15 mouse cellular contexts compared by ENCODE assay signal in genomic region chr12:117263081-117263480, GRCm38 (mm10).
DNase-seq lines count a peak whose midpoint lies in the region; ATAC-seq lines count a peak whose summit lies in the region.
"Had no signal": no experiment of that assay in that cellular context is flagged by ENCODE, and none has a peak within 500 bp of the region (broad histone marks: within the 10 kb centered on the region; RNA-seq: fewer than 3 reads in every experiment).

No protein-coding gene starts in this region.

- ATAC-seq in hindbrain, embryonic 14.5 days (ENCODE audit: low FRiP score), result no peak
- ATAC-seq in midbrain, embryonic 15.5 days (replicated peaks), result no peak

- H3K27me3 ChIP-seq in hindbrain, embryonic 10.5 days (ENCODE audit: insufficient read depth, poor library complexity, severe bottlenecking), result no peaks in the 10 kb centered on the region
- no peaks in the 10 kb centered on the region for H3K27me3 ChIP-seq in hindbrain, embryonic 14.5 days (ENCODE audit: control insufficient read depth, insufficient read depth, low read length)
- no peaks in the 10 kb centered on the region for H3K27me3 ChIP-seq in midbrain, embryonic 15.5 days (replicated peaks)

- H3K27ac ChIP-seq in hindbrain, embryonic 10.5 days, result peak overlapping the region; percentile 70
- H3K27ac ChIP-seq in hindbrain, embryonic 14.5 days, result no peak overlapping the region
- peak overlapping the region; percentile 8; the same call in 1 of the 2 replicates for H3K27ac ChIP-seq in midbrain, embryonic 15.5 days
- H3K27ac ChIP-seq: liver, embryonic 13.5 days had no signal

- H3K4me3 ChIP-seq in hindbrain, embryonic 10.5 days, result no peak overlapping the region
- H3K4me3 ChIP-seq in hindbrain, embryonic 14.5 days (replicated peaks; ENCODE audit: low read length), result no peak overlapping the region
- H3K4me3 ChIP-seq in midbrain, embryonic 15.5 days, result no peak overlapping the region
- H3K4me3 ChIP-seq: erythroblast, embryonic 14.5 days; liver, embryonic 13.5 days; myocyte had no signal

- 89% methylated on average over 2 of the region's 2 CpGs for WGBS in hindbrain, embryonic 10.5 days
- 85% methylated on average over 2 of the region's 2 CpGs for WGBS in hindbrain, embryonic 14.5 days
- WGBS in midbrain, embryonic 15.5 days, result 78% methylated on average over 2 of the region's 2 CpGs

- peaks cover 73% of the 10 kb centered on the region for H3K36me3 ChIP-seq in hindbrain, embryonic 10.5 days
- H3K36me3 ChIP-seq in hindbrain, embryonic 14.5 days (replicated peaks; ENCODE audit: control insufficient read depth, insufficient read depth), result no peaks in the 10 kb centered on the region
- H3K36me3 ChIP-seq in midbrain, embryonic 15.5 days (replicated peaks), result 0 out of 2 replicates have a peak, but pooled peaks cover 3% of the 10 kb centered on the region
- H3K36me3 ChIP-seq: liver, embryonic 13.5 days had no signal

- intact Hi-C loops in heart, postnatal 25 days (cut with DNase I), result no loop called here

- peaks cover 71% of the 10 kb centered on the region for H3K4me1 ChIP-seq in hindbrain, embryonic 10.5 days (replicated peaks)
- H3K4me1 ChIP-seq in hindbrain, embryonic 14.5 days (replicated peaks; ENCODE audit: control insufficient read depth, insufficient read depth, low read length), result peaks cover 4% of the 10 kb centered on the region; the same call in 1 of the 2 replicates
- H3K4me1 ChIP-seq in midbrain, embryonic 15.5 days, result peaks cover 14% of the 10 kb centered on the region

- no peaks in the 10 kb centered on the region for H3K9me3 ChIP-seq in hindbrain, embryonic 10.5 days
- H3K9me3 ChIP-seq in hindbrain, embryonic 14.5 days (ENCODE audit: control insufficient read depth, low read length), result no peaks in the 10 kb centered on the region
- H3K9me3 ChIP-seq in midbrain, embryonic 15.5 days, result no peaks in the 10 kb centered on the region
- H3K9me3 ChIP-seq: liver, embryonic 13.5 days had no signal

- no peak overlapping the region for H3K9ac ChIP-seq in hindbrain, embryonic 14.5 days
- H3K9ac ChIP-seq in midbrain, embryonic 15.5 days, result no peak overlapping the region
- H3K9ac ChIP-seq: liver, embryonic 13.5 days had no signal

- H3K4me2 ChIP-seq in hindbrain, embryonic 14.5 days (replicated peaks), result no peak overlapping the region
- no peak overlapping the region for H3K4me2 ChIP-seq in midbrain, embryonic 15.5 days
- H3K4me2 ChIP-seq: heart, embryonic 11.5 days; liver, embryonic 13.5 days had no signal

- no peak for DNase-seq in hindbrain, embryonic 10.5 days (ENCODE audit: low spot score)
- DNase-seq in hindbrain, embryonic 14.5 days (ENCODE audit: low spot score), result no peak
- DNase-seq in cerebellum, adult 18-20 months, result peak; percentile 54 to 55
- peak; percentile 54 to 69 for DNase-seq in cerebellum, postnatal 14 days
- no peak for DNase-seq in heart, postnatal 25 days (ENCODE audit: low spot score)
- no peak for DNase-seq in layer of hippocampus, adult 18-20 months (ENCODE audit: low spot score in 2 of 2)
- DNase-seq: heart, postnatal 14 days; kidney, adult 8-10 months; kidney, postnatal 25 days; liver, embryonic 13.5 days; thymus, postnatal 25 days had no signal

Comparison
In these comparisons a context has a peak if more than half of its experiments do, and no peak if none do; other contexts are left out.
1. DNase-seq: peak in cerebellum, adult 18-20 months (2 of 2) and cerebellum, postnatal 14 days (2 of 2); none in hindbrain, embryonic 10.5 days (single experiment), hindbrain, embryonic 14.5 days (single experiment), heart, postnatal 25 days (single experiment) and layer of hippocampus, adult 18-20 months (0 of 2).